ENCODE assay signal across 21 mouse cellular contexts in the genomic region with DNA sequence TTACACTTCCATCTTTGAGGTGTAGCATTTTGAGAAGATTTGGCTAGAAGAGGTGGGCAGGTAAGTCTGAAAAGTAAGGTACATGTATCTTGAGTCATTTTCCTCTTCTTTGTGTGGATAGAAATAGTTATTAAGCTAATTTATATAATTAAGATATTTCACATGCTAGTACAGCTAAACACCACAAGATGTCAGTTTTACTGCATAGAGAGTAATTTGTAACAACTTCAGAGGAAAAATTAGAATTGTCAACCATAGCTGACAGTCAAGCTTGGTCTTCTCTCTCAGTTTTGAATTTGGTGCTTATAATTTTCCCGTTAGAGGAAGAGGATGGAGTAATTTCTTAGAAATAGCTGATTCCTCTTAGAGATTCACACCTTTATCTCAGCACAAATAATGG.
"Had no signal": no experiment of that assay in that cellular context is flagged by ENCODE, and none has a peak within 500 bp of the region (broad histone marks: within the 10 kb centered on the region; RNA-seq: fewer than 3 reads in every experiment).

No protein-coding gene starts in this region.

- DNase-seq: kidney, adult 2 months; kidney, postnatal 25 days; liver, postnatal 0 days; lung, embryonic 14.5 days; lung, postnatal 36 days; retina, postnatal 1 day; right cerebral cortex, postnatal 25 days; spleen, adult 18-20 months; thymus, adult 2 months; thymus, postnatal 14 days; thymus, postnatal 4 days had no signal

- H3K4me1 ChIP-seq: megakaryocyte, embryonic 14.5 days; midbrain, embryonic 10.5 days; midbrain, embryonic 13.5 days; neural tube, embryonic 12.5 days; neural tube, embryonic 15.5 days had no signal

- ATAC-seq: intestine, postnatal 0 days; liver, postnatal 0 days; lung, postnatal 0 days; midbrain, embryonic 13.5 days had no signal

- H3K27me3 ChIP-seq: megakaryocyte, embryonic 14.5 days; midbrain, embryonic 13.5 days; neural tube, embryonic 12.5 days; neural tube, embryonic 15.5 days had no signal

- H3K9me3 ChIP-seq: megakaryocyte, embryonic 14.5 days; midbrain, embryonic 13.5 days; neural tube, embryonic 12.5 days had no signal

- H3K36me3 ChIP-seq: midbrain, embryonic 10.5 days; midbrain, embryonic 13.5 days; neural tube, embryonic 12.5 days; neural tube, embryonic 15.5 days had no signal

- H3K9ac ChIP-seq: liver, embryonic 14.5 days; liver, postnatal 0 days; lung, embryonic 14.5 days; midbrain, embryonic 13.5 days; neural tube, embryonic 12.5 days; neural tube, embryonic 15.5 days had no signal

- H3K4me3 ChIP-seq: megakaryocyte, embryonic 14.5 days; midbrain, embryonic 10.5 days; midbrain, embryonic 13.5 days; neural tube, embryonic 12.5 days; neural tube, embryonic 15.5 days had no signal

- H3K27ac ChIP-seq: kidney, postnatal 0 days; liver, embryonic 14.5 days; midbrain, embryonic 10.5 days; midbrain, embryonic 13.5 days; neural tube, embryonic 12.5 days; neural tube, embryonic 15.5 days had no signal

- H3K4me2 ChIP-seq: liver, embryonic 11.5 days; lung, embryonic 14.5 days; midbrain, embryonic 13.5 days; neural tube, embryonic 12.5 days; neural tube, embryonic 15.5 days had no signal
